Mouse (Mus musculus) left cerebral cortex, postnatal 4 days (tissue): Measurements from ENCODE around the gene Wasf3. TPM values are rescaled to one million over a fixed set of nuclear protein-coding genes. Genes with fewer than 3 reads are reported as not detected.

Source experiments
- total RNA-seq, 2 experiments: library from RNA; stranded (reverse); gene quantifications; 2 replicates each; pipeline ENCODE4 v1.2.3; 2021

Gene Wasf3
- total RNA-seq, 2 experiments from 2014 or later = 64.9 to 66.0 TPM

Other genes starting within 250 kb of the Wasf3 start
- gene Gm5565, start 224.4 kb upstream of the Wasf3 start, total RNA-seq = not detected
- gene Gm6309, start 214.3 kb upstream of the Wasf3 start, total RNA-seq = not detected
- 1 to 10 TPM in 1 of 2 experiments, not detected in 1; 1.1 TPM for gene 1700001J03Rik, start 199.7 kb upstream of the Wasf3 start, total RNA-seq
- 10 to 100 TPM; 22.8 to 24.1 TPM for gene Rnf6, start 163.4 kb upstream of the Wasf3 start, total RNA-seq
- gene Cdk8, start 153.8 kb upstream of the Wasf3 start, total RNA-seq = 10 to 100 TPM; 56.0 to 57.1 TPM
- gene Gm6408, start 97.0 kb downstream of the Wasf3 start, total RNA-seq = not detected
- not detected for gene Gm6370, start 106.4 kb downstream of the Wasf3 start, total RNA-seq
- gene 4930449I24Rik, start 117.4 kb downstream of the Wasf3 start, total RNA-seq = not detected
- gene Gm3402, start 129.1 kb downstream of the Wasf3 start, total RNA-seq = not detected
- gene Gm3404, start 140.8 kb downstream of the Wasf3 start, total RNA-seq = not detected
- gene Gm3409, start 152.7 kb downstream of the Wasf3 start, total RNA-seq = not detected
- gene Gm3415, start 171.2 kb downstream of the Wasf3 start, total RNA-seq = not detected
- gene Gpr12, start 200.3 kb downstream of the Wasf3 start, total RNA-seq = 10 to 100 TPM; 53.2 to 57.0 TPM